Mouse (Mus musculus): ENCODE data around the gene Plxdc2.
"Not testable (repeated sequence)": the region's sequence is repeated elsewhere in the genome, so short reads cannot be mapped to it uniquely, and the experiment has no call there.

Plxdc2 gene

DNA sequence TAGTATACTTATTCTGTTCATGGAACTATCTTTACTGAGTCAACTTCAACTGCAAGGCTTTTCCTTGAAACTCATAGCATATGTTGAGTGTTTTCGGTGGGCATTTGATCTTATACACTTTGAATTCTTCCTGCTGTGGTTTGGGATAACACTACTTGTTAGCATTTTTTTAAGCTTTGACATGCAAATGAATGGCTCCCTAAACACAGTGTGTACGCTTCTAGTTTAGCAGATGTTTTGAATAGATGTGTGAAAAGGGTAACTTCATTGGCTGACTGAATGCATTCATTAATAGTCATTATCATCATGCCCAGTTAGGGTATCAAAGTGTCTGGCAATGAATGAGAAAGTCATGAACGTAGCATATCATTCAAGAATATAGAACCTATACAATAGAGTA, 385.7 kb downstream of the Plxdc2 start:
- no peak for DNase-seq (ENCODE audit: extremely low read depth, low read depth)

DNA sequence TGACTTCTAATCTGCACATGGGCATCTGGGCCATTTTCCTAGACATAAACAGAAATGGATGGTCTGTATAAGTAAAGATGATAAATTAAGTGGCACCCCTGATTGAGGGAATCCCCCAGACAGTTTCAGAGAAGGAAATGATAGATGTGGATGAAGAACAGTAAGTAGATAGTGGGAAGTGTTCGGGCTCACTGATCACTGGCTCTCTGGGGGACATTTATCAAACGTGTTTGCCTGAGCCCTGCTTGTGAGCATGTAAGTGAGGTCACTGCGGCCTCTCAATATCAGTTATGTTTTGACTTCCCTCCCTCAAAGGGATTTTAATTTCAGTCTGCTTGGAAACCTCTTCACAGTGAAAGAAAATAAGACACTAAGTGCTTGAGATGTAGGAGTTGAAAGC, 387.5 kb downstream of the Plxdc2 start:
- no peak for DNase-seq (ENCODE audit: extremely low read depth, low read depth)

DNA sequence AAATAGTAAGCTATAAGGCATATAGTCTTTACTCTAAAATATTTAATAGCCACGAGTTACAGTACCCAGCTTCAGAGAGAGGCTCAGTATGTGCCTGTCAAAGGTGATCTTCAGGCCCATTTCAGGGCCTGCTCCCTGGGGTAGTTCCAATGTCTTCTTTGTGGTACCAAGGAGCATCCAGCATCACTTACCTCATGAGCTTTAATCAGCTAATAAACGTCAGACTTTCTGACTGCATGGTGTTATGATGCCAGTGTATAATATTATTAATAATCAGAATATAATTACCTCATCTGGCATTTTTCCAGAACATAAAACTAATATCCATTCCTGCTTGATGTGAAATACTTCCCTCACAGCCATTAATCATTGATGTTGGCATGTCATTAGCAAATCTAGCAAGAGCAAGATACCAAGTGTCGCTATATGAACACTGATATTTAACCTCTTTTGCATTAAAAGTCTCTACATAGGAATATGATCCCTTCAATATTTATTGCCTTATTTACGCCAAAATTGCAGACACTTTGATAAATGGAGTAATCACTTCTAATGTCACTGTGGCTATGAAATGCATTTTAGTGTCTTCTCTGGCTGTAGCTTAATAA, 393.3 kb downstream of the Plxdc2 start:
- no peak for DNase-seq (ENCODE audit: extremely low read depth, low read depth)

DNA sequence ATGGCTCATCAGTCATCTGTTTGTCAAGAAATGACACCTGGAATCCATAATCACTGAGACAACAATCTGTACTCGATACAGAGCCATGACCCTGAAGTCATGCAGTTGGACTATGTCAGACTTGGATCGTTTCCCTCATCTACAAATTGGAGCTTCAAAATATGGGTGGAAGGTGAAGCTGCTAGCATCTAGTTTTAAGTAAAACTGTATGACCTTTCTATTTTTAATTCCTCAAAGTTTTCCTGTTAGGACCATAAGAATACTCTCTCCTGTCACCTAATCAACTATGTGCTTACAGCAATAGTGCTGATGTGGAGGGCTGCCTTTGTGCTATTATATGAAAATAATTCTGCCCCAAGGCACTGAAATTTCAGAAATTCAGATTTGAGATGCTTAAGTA, 401.1 kb downstream of the Plxdc2 start:
- DNase-seq (ENCODE audit: extremely low read depth, low read depth): no peak

DNA sequence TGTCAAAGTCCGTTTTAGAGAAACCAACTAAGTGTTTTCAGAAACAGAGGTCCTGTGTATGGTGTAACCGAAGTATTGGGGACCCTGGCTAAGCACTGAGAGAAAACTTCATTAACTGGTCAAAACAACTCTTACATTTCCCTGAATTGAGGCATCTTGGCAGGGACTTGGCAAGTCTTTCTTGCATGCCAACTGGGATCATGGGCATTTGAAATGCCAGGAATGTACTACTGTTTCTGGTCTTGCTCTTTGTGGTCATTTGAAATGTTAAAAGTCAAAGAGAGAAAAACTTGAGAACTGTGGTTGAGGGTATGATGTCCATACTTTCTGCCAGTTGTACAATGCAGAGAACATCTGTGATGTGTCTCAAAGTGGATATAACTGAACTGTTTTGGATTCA, 403.7 kb downstream of the Plxdc2 start:
- no peak for DNase-seq (ENCODE audit: extremely low read depth, low read depth)

DNA sequence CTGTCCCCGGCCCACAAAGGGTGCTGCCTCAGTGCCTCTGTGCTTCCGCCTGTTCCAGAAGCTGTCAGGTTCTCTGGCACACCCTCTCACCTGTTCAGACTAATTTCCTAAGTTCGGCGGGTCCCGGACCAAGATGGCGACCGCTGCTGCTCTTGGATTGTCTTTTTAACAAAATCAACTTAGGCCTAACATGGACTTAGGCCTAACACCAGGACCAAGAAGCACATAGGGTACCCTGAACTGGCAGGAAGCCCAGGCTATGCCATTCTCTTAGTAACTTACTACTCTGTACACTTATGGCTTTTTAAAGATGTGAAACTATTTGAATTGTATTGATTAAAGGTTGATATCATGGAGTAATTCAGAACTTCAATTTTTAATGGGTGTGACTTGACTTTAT, 413.0 kb downstream of the Plxdc2 start:
- DNase-seq (ENCODE audit: extremely low read depth, low read depth): not testable (repeated sequence)

DNA sequence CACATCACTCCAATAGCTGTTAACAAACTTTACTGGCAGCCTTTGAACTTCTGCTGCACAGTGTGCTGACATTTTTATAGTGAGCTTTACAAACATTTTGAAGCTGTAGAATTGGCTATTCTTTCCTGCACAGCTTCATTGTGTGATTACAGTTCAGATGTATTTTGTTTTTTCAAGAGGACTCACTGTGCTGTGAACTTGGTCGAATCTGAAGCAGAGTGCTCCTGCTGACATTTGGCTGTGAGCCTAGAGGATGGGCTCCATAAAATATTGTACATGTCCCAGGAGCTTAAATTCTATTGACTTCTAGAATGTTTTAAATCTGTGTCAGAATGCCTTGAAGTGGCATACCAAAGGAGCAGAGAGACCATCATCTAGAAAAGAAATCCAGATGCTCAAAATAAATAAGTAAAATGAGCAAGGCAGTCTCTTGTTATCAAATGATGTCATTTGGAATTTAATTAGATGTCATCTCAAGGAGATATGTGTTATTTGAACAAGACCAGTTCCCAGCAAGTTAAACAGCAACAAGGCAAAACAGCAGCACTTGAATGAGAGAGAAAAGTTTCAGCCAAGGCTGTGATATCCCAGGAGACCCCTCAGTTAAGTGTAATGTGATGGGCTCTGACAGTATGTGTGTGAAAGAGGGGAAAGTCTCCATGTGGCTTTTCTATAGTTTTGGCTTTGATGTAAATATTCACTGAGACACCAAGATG, 417.5 kb downstream of the Plxdc2 start:
- no peak for DNase-seq (ENCODE audit: extremely low read depth, low read depth)

DNA sequence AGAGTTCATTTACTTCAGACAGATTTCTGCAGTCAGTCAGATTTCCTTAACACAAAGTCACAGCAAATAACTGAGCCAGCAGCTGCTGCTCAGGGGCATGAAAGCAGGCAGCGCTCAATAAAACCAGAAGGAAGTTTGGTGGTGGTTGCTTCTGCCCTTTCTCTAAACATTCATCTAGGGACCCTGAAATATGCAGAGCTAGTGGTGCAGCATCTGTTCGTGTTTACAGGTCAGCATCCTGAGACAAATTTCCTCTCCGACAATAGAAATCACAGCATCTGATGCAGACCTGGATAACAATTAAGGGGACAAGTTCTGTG, 418.0 kb downstream of the Plxdc2 start:
- no peak for DNase-seq (ENCODE audit: extremely low read depth, low read depth)

DNA sequence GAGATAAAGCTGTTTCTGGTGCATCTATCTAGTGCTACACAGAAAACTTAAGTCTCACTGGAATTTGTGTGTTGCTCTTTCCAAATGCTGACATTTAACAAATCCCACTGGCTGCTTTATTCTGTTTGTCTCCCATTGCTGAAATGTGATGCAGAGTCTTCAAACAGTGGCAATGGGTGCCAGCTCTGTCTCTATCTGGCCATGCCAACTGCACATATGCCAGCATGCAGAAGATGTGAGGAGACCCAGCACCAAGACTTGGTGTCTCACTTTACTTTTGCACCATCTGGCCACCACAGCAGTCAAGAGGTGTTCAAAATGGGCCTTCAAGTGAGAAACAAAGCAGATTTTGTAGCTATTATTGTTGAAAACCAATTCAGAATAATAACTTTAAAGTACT, 439.2 kb downstream of the Plxdc2 start:
- DNase-seq (ENCODE audit: extremely low read depth, low read depth): no peak

Data from MEL-GATA-1-ER (cell line).